Mouse (Mus musculus) neural tube, embryonic 15.5 days (tissue): ENCODE results near the gene Rfx8. TPM values are rescaled to one million over a fixed set of nuclear protein-coding genes. Genes with fewer than 3 reads are reported as not detected.

ENCODE experiments used
- ATAC-seq: fragments of 200-750 bp; cut with Nextera tagmentation; 2 replicates; pipeline ENCODE4 v1.8.0; 2017; ENCODE audit warnings: mild to moderate bottlenecking, moderate TSS enrichment, moderate library complexity; ENCODE audit not compliant: low FRiP score
- H3K27ac ChIP-seq: fragments of 300-500 bp; sonication (generic); replicated peaks from 2 replicates; pipeline ENCODE4 v1.5.1; 2015; ENCODE audit warnings: mild to moderate bottlenecking, inconsistent platforms
- H3K27me3 ChIP-seq: fragments of 300-500 bp; sonication (generic); replicated peaks from 2 replicates; pipeline ENCODE4 v1.6.1; 2015; ENCODE audit warnings: inconsistent platforms
- H3K36me3 ChIP-seq: fragments of 300-500 bp; sonication (generic); 2 replicates; pipeline ENCODE4 v1.6.1; 2015; ENCODE audit warnings: inconsistent platforms
- H3K4me1 ChIP-seq: fragments of 300-500 bp; sonication (generic); 2 replicates; pipeline ENCODE4 v1.6.1; 2015; ENCODE audit warnings: inconsistent platforms
- H3K4me2 ChIP-seq: fragments of 300-500 bp; sonication (generic); 2 replicates; pipeline ENCODE4 v1.6.1; 2015; ENCODE audit warnings: inconsistent platforms, mild to moderate bottlenecking, moderate library complexity
- H3K4me3 ChIP-seq: fragments of 300-500 bp; sonication (generic); replicated peaks from 2 replicates; pipeline ENCODE4 v1.5.1; 2015; ENCODE audit warnings: mild to moderate bottlenecking, inconsistent platforms
- H3K9ac ChIP-seq: fragments of 300-500 bp; sonication (generic); replicated peaks from 2 replicates; pipeline ENCODE4 v1.6.1; 2015; ENCODE audit warnings: mild to moderate bottlenecking, inconsistent platforms
- H3K9me3 ChIP-seq: fragments of 300-500 bp; sonication (generic); replicated peaks from 2 replicates; pipeline ENCODE4 v1.6.1; 2016; ENCODE audit warnings: inconsistent platforms
- WGBS: fragments of 180-500 bp; shearing (Covaris S2); methylation state at CpG from one replicate; pipeline ENCODE4 v1.1.7; 2015; ENCODE audit warnings: mixed read lengths; 5-methylcytosine and 5-hydroxymethylcytosine counted together
- polyA plus RNA-seq: library from polyadenylated mRNA; unstranded; fragments of >200 nt; fragmentation: Nextera tagmentation; extraction: Ambion mirVana; gene quantifications from 2 replicates; pipeline ENCODE4 v1.2.1, GENCODE M21; 2015

Rfx8 gene
- polyA plus RNA-seq, 1 experiment from 2014 or later: 0.27 TPM

DNA sequence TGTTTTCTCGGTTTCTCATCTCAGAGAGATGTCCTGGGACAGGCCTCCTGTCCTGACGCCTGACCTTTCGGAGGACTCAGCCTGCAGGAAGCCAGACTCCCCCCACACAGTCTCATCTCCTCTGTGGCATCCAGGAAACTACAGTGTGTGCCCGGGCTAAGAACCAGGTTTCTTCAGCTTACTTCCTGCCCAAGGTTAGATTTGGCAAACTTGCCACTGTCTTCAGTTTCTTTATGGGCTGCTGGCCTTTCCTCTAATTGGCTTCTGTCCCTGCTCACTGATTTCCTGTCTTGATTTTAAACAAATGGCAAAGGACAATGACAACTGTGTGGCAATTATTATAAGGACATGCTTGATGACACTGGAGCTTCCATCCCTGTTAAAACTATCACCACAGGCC lies 10.2 kb downstream of the Rfx8 start:
- H3K27me3 ChIP-seq: no peaks in the 10 kb centered on the region
- no peak for ATAC-seq
- H3K4me3 ChIP-seq: no peak overlapping the region
- H3K4me2 ChIP-seq: no peak overlapping the region
- H3K4me1 ChIP-seq: peaks cover 15% of the 10 kb centered on the region
- WGBS: 81% methylated on average over 4 of the region's 4 CpGs
- no peaks in the 10 kb centered on the region for H3K36me3 ChIP-seq
- H3K9ac ChIP-seq: no peak overlapping the region
- H3K9me3 ChIP-seq: no peaks in the 10 kb centered on the region
- H3K27ac ChIP-seq: no peak overlapping the region

DNA sequence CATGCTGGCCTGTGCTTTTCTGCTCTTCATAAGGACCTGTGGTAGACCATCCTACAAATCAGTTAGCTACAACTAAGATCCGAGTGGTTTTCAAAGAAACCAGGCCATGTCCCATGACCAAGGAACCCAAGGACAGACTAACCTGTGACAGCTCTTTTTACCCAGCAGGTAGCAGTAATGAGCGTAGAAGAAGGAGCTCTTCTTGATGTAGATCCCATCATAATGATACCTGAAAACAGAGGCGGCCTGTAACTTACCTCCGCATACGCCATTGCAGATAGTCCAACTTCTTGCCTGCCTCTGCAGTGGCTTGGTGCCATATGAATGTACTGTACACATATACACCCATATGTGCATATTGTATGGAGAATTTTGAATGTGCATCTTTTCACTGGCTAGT lies 10.8 kb downstream of the Rfx8 start:
- 94% methylated on average over 5 of the region's 5 CpGs for WGBS
- peaks cover 11% of the 10 kb centered on the region for H3K4me1 ChIP-seq
- H3K27me3 ChIP-seq: no peaks in the 10 kb centered on the region
- H3K36me3 ChIP-seq: no peaks in the 10 kb centered on the region
- no peak overlapping the region for H3K4me3 ChIP-seq
- ATAC-seq: no peak
- H3K9me3 ChIP-seq: no peaks in the 10 kb centered on the region
- no peak overlapping the region for H3K4me2 ChIP-seq
- no peak overlapping the region for H3K27ac ChIP-seq
- no peak overlapping the region for H3K9ac ChIP-seq

DNA sequence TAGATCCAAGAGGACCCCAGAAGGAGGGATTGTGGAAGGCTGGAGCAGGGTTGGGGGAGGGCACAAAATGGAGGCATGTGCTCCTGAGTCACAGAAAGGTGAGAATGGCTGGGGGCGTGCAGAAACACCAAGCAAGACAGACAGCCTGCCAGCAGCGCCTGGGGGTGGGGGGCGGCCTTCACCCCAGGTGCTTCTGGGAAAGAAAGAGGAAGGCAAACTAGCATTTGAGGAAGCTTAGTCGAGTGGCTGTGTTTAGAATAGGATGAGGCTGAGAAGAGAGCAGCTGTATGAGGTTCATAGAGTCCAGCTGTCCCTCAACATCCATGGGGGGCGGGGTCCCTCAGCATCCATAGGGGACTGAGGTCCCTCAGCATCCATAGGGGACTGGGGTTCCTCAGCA lies 12.0 kb downstream of the Rfx8 start:
- 88% methylated on average over 5 of the region's 5 CpGs for WGBS

DNA sequence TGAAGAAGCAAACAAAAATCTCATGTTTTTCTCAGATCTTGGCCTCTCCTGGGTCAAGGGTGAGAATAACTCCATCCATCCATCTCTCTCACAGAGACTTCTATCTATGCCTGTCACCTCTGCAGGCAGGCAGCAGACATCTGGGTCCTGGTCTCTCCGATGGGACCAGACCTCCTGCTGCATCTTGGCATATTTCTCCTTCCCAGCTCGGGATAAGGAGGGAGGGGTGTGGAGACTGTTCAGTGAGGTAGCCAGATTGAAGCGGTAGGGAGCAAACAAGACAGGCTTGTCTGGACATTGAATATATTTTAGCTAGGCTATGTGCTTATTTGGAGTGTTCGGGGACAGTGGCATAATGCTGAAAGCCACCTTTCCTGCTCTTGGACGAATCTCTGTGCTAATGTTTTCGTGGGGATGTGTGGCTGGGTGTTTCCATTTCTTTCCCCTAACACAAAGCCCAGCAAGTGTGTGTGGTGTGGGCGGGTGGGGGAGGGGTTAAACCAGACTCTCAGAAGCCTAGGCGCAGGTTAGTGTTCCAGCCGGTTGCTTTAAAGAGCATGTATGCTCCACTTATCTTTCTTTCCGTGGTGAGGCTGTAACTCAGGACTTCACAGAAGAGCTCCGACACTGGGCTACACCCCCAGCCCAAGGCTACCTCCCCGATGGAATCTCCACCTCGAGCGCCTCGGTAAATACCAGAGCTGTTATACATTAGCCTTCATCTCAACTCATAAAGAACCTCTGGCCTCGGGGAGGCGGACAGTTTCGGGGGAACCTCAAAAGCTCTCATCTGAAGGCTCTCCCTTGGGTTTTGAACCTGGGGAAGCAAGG lies 18.4 kb downstream of the Rfx8 start:
- H3K4me3 ChIP-seq: no peak overlapping the region
- 22% methylated on average over 18 of the region's 18 CpGs for WGBS
- H3K4me2 ChIP-seq: peak overlapping the region; percentile 5; the same call in 1 of the 2 replicates
- H3K9ac ChIP-seq: no peak overlapping the region
- H3K9me3 ChIP-seq: no peaks in the 10 kb centered on the region
- H3K36me3 ChIP-seq: no peaks in the 10 kb centered on the region
- peaks cover 32% of the 10 kb centered on the region for H3K4me1 ChIP-seq
- H3K27ac ChIP-seq: no peak overlapping the region
- H3K27me3 ChIP-seq: no peaks in the 10 kb centered on the region
- ATAC-seq: no peak

More for the DNA sequence above, 12.0 kb downstream of the Rfx8 start:
- peaks cover 6% of the 10 kb centered on the region; the same call in 1 of the 2 replicates for H3K4me1 ChIP-seq
- H3K27me3 ChIP-seq: no peaks in the 10 kb centered on the region
- H3K27ac ChIP-seq: no peak overlapping the region
- H3K9ac ChIP-seq: no peak overlapping the region
- no peak for ATAC-seq
- no peak overlapping the region for H3K4me3 ChIP-seq
- no peaks in the 10 kb centered on the region for H3K36me3 ChIP-seq
- H3K9me3 ChIP-seq: no peaks in the 10 kb centered on the region
- H3K4me2 ChIP-seq: no peak overlapping the region

DNA sequence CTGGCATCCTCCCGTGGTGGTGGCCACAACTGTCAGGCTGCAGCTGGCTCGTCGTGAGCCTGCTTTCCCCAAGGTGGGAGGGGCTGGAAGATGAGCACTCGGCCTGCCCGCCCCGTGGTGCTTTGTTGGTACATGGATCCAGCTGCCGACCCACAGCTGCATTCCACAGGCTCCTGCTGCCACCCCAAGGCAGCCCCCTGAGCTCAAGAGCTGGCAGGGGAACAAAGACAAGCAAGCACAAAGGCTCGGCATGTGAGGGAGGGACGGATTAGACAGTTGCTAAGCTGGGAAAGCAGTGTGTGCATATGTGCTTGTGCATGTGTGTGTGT lies 19.6 kb downstream of the Rfx8 start:
- H3K4me1 ChIP-seq: peaks cover 32% of the 10 kb centered on the region
- peak; percentile 50; the same call in 1 of the 2 replicates for ATAC-seq
- H3K27ac ChIP-seq: no peak overlapping the region
- H3K9ac ChIP-seq: no peak overlapping the region
- H3K9me3 ChIP-seq: no peaks in the 10 kb centered on the region
- no peaks in the 10 kb centered on the region for H3K27me3 ChIP-seq
- H3K4me3 ChIP-seq: no peak overlapping the region
- H3K36me3 ChIP-seq: no peaks in the 10 kb centered on the region
- peak overlapping the region; percentile 13; the same call in 1 of the 2 replicates for H3K4me2 ChIP-seq
- WGBS: 2% methylated on average over 9 of the region's 9 CpGs

DNA sequence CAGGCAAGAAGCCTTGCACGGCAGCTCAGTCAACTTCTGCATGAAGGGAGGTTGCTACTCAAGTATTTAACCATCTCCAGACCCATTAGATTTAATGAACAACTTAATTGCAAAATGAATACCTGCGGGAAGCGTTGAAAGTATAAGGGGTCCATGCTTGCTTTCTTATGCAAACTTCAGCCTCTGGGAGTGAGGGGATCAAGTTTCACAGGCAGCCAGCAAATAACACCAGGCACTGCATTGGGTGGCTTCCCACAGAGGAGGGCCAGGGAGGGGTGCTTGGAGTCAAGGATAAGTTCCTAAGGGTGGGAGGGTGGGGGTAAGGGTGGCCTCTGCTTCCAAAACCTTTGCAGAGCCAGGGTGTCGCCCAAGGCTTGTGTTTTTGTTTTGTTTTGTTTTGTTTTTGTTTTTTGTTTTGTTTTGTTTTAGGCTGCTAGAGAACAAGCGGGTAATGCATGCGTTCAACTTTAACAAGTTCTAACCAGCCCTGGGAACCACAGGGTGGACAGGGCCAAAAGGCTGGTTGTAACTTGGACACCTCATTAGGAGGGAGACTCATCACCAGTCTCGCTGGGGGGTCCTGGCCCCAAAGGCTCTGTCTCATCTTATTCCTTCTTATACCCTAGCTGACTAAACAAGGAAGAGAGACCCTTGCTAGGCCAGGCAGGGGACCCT lies 20.1 kb downstream of the Rfx8 start:
- Histone ChIP-seq H3K27me3 (no peaks in the 10 kb centered on the region), H3K4me2 (peak overlapping the region; percentile 13; the same call in 1 of the 2 replicates), H3K4me3 (no peak overlapping the region), H3K9ac (no peak overlapping the region), H3K27ac (no peak overlapping the region), H3K9me3 (no peaks in the 10 kb centered on the region), H3K36me3 (no peaks in the 10 kb centered on the region), H3K4me1 (peaks cover 32% of the 10 kb centered on the region)
- WGBS: 15% methylated on average over 7 of the region's 7 CpGs
- ATAC-seq: peak; percentile 23; the same call in 1 of the 2 replicates

DNA sequence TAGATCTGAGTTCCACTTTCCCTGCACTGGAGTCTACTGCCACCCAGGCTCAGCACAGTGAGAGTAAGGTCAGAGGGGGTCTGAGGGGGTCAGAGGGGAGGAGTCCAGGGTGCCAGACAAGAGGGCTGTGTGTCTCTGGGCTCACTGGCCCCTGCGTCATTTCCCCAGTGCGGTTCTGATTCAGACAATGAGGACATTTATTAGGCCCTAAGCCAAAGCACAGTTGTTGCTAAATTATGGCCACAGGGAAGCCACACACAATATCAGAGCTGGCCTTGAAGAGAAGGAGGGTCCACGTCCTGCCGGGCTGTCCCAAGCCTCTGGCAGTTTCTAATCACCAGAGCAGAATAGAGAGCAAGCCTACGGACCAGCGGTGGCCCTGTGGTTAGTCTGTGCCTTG lies 22.3 kb downstream of the Rfx8 start:
- no peak for ATAC-seq
- H3K9me3 ChIP-seq: no peaks in the 10 kb centered on the region
- no peak overlapping the region for H3K4me3 ChIP-seq
- H3K4me2 ChIP-seq: no peak overlapping the region
- WGBS: 28% methylated on average over 6 of the region's 6 CpGs
- H3K36me3 ChIP-seq: no peaks in the 10 kb centered on the region
- no peak overlapping the region for H3K9ac ChIP-seq
- no peak overlapping the region for H3K27ac ChIP-seq
- H3K27me3 ChIP-seq: no peaks in the 10 kb centered on the region
- H3K4me1 ChIP-seq: peaks cover 32% of the 10 kb centered on the region

DNA sequence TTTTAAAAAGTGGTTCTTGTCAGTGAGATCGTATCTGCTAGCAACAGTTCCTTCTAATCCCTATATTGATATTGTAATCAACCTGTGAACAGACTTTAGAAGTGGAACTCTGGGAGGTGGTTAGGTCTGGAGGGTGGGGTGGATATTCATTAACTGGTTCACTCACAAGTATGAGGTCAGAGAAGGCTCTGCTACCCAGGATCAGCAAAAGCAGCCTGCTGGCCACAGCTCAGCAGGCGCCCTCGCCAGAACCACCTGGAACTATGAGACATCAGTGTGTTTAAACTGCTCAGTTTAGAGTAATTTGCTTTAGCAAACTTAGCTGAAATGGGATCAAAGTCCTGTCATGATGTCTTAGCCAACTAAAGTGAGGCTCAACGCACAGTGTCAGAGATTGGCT lies 25.6 kb downstream of the Rfx8 start:
- ATAC-seq: no peak
- H3K4me3 ChIP-seq: no peak overlapping the region
- H3K4me2 ChIP-seq: no peak overlapping the region
- H3K4me1 ChIP-seq: peaks cover 2% of the 10 kb centered on the region; the same call in 1 of the 2 replicates
- H3K9me3 ChIP-seq: no peaks in the 10 kb centered on the region
- H3K27me3 ChIP-seq: no peaks in the 10 kb centered on the region
- 77% methylated on average over 4 of the region's 4 CpGs for WGBS
- H3K36me3 ChIP-seq: no peaks in the 10 kb centered on the region
- no peak overlapping the region for H3K9ac ChIP-seq
- H3K27ac ChIP-seq: no peak overlapping the region

DNA sequence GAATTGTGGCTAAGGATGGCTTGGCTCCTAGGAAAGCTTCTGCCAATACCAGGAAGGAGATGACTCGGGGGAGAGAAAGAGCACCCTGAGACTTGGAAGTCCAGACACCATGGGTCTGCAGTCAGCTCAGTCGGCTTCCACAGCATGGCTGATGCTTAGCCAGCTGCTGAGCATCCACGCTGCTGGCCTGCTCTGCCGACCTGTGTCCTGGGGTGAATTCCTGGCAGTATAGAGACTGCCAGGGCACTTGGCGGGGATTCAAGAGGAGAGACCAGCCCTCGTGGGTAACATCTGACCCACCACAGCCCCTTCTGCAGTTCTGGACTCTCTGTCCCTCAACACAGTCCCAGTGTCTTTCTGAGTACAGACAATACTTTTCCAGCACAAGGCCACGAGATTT lies 26.0 kb downstream of the Rfx8 start:
- ATAC-seq: no peak
- Histone ChIP-seq H3K36me3 (no peaks in the 10 kb centered on the region), H3K4me2 (no peak overlapping the region), H3K4me1 (no peaks in the 10 kb centered on the region), H3K4me3 (no peak overlapping the region), H3K9ac (no peak overlapping the region), H3K27me3 (no peaks in the 10 kb centered on the region), H3K27ac (no peak overlapping the region), H3K9me3 (no peaks in the 10 kb centered on the region)
- WGBS: 59% methylated on average over 7 of the region's 7 CpGs

DNA sequence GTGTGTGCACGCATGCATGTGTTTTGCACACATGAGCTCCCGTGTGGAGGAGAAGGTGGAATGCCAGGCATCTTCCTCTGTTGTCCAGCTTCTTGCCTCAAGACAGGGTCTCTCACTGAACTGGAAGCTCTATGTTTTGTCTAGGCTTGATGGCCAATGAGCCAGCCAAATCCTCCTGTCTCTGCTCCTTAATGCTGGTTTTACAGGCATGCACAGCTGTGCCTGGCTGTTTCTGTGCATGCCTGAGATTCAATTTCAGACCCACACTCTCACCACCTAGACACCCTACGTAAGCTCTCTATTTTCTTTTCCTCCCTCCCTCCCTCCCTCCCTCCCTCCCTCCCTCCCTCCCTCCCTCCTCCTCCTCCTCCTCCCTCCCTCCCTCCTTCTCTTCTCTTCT lies 28.8 kb downstream of the Rfx8 start:
- ATAC-seq: no peak
- Histone ChIP-seq H3K4me3 (no peak overlapping the region), H3K27me3 (no peaks in the 10 kb centered on the region), H3K9ac (no peak overlapping the region), H3K27ac (no peak overlapping the region), H3K9me3 (no peaks in the 10 kb centered on the region), H3K4me2 (no peak overlapping the region), H3K4me1 (no peaks in the 10 kb centered on the region), H3K36me3 (no peaks in the 10 kb centered on the region)
- WGBS: 74% methylated on average over 3 of the region's 3 CpGs

DNA sequence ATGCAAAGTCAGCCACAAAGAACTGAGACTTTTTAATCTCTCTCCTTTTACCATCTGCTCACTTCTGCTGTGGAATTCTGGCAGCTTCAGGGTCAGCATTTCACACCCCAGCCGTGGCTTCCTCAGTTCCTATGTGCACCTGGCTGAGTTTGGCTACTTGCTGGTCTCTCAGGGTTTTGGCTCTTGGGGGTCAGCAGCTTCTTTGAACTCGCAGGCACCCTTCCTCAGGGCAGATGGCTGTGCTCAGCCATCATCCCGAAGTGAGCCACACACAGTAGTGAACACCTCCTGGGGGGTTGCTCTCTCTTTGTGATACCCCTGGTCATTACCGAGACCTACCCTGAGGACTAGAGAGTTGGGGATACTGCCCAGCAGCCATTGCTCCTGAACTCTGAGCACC lies 29.7 kb downstream of the Rfx8 start:
- WGBS: 48% methylated on average over 4 of the region's 4 CpGs

DNA sequence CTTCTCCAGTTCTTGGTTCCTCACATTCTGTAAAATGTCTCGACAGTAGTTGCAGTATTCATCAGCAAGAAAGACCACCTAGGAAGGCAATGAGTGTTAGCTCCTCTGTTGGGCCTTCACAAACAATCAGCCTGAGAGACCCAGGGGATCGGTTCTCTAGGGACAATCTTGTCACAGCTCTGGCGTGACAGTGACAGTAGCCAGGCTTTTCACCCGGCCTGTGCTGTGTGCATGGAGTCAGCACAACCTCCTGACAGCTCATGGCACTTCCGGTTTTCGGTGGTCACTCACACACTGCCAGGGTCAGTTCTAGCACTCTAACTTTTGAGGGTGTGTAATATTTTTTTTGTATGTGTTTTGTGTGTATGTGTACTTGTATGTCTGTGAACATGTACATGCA lies 32.2 kb downstream of the Rfx8 start:
- H3K27ac ChIP-seq: no peak overlapping the region
- 76% methylated on average over 6 of the region's 6 CpGs for WGBS
- no peaks in the 10 kb centered on the region for H3K27me3 ChIP-seq
- no peaks in the 10 kb centered on the region for H3K4me1 ChIP-seq
- no peak for ATAC-seq
- H3K9me3 ChIP-seq: no peaks in the 10 kb centered on the region
- H3K36me3 ChIP-seq: no peaks in the 10 kb centered on the region
- H3K9ac ChIP-seq: no peak overlapping the region
- no peak overlapping the region for H3K4me2 ChIP-seq
- no peak overlapping the region for H3K4me3 ChIP-seq

More for the DNA sequence above, 29.7 kb downstream of the Rfx8 start:
- Histone ChIP-seq H3K27me3 (no peaks in the 10 kb centered on the region), H3K4me1 (no peaks in the 10 kb centered on the region), H3K9me3 (no peaks in the 10 kb centered on the region), H3K27ac (no peak overlapping the region), H3K4me3 (no peak overlapping the region), H3K4me2 (no peak overlapping the region), H3K36me3 (no peaks in the 10 kb centered on the region), H3K9ac (no peak overlapping the region)
- no peak for ATAC-seq
